Mouse (Mus musculus) myocyte (in vitro differentiated cells): ENCODE measurements around the gene Crispld2.

Experiments used
- CEBPB ChIP-seq: IDR thresholded peaks from 2 replicates; pipeline ENCODE4 v1.6.1; 2011; ENCODE audit warnings: mild to moderate bottlenecking, moderate library complexity; ENCODE audit not compliant: poor library complexity, insufficient read depth, severe bottlenecking
- MAX ChIP-seq: IDR thresholded peaks from one replicate; pipeline ENCODE4 v1.6.1; 2011; ENCODE audit warnings: low read depth, mild to moderate bottlenecking, control low read depth
- POLR2A ChIP-seq: IDR thresholded peaks from one replicate; pipeline ENCODE4 v1.6.1; 2011; ENCODE audit warnings: low read depth, mild to moderate bottlenecking, control low read depth, moderate library complexity; ENCODE audit not compliant: insufficient read length
- TCF12 ChIP-seq: IDR thresholded peaks from one replicate; pipeline ENCODE4 v1.6.1; 2011; ENCODE audit warnings: mild to moderate bottlenecking, control low read depth; ENCODE audit not compliant: poor library complexity, insufficient read depth, severe bottlenecking
- USF1 ChIP-seq: IDR thresholded peaks from one replicate; pipeline ENCODE4 v1.6.1; 2011; ENCODE audit warnings: low read depth, mild to moderate bottlenecking, control low read depth, moderate library complexity

GRCm38 (mm10) chr8:119952282-119952681 is 40.0 kb upstream of the Crispld2 start:
- TF ChIP-seq POLR2A = no peak
- TF ChIP-seq MAX = no peak
- TF ChIP-seq TCF12 = no peak
- no peak for TF ChIP-seq USF1
- TF ChIP-seq CEBPB = no peak
